Mouse (Mus musculus): ENCODE measurements around the gene Cybrd1. TPM values are rescaled to one million over a fixed set of nuclear protein-coding genes. Genes with fewer than 3 reads are reported as not detected.

Cybrd1 gene
- polyA plus RNA-seq, 2 experiments, result 0.38 to 0.90 TPM

DNA sequence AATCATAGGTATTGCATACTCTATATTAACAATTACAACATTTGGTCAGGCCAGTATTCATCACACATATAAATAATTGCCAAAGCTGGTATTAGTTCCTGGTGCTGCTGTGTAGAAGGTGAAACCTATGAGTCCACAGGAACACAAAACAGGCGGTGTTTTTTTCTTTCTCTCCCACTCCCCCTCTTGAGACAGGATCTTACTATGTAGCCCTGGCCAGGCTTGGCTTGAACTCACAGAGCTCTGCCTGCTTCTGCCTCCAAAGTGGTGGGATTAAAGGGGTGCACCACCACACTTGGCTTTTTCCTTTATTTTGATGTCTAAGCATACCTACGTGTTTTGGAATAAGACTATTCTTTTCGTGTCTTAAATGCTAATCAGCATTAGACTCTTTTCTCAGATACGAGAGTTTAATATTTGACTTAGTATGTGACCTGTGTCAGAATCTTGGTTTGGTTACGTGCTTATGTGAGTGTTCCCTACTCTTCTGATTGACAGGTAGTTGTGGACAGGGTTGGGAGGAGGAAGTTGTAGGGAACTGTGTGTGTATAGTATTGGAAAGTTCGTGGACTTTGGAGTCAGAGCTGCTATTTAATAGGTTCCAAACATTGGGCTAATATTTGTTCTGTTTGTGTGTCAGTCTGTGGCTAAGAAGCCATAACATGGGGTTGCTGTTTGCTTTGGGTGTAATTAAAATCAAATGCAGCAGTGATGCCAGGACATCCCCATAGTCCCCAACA, 34.1 kb upstream of the Cybrd1 start:
- no peaks in the 10 kb centered on the region for H3K9me3 ChIP-seq (ENCODE audit: control insufficient read depth, low read length)
- H3K4me3 ChIP-seq (ENCODE audit: insufficient read depth in 1 of 2, low read depth in 2 of 2, low read length in 2 of 2), result no peak overlapping the region
- WGBS (ENCODE audit: insufficient replicate concordance), result 72% methylated on average over 6 of the region's 6 CpGs
- H3K27ac ChIP-seq, result no peak overlapping the region
- H3K36me3 ChIP-seq (replicated peaks; ENCODE audit: control insufficient read depth, insufficient read depth, low read depth), result no peaks in the 10 kb centered on the region; the same call in none of the 2 replicates
- H3K9ac ChIP-seq (replicated peaks), result no peak overlapping the region
- H3K4me1 ChIP-seq (replicated peaks; ENCODE audit: control insufficient read depth in 2 of 2, insufficient read depth in 2 of 2, low read length in 1 of 2), result peaks cover 0 to 5% of the 10 kb centered on the region in 2 experiments; a peak in 2 of 4 replicates
- no peaks in the 10 kb centered on the region for H3K27me3 ChIP-seq (ENCODE audit: control insufficient read depth, insufficient read depth, low read length)
- TF ChIP-seq CTCF (IDR thresholded peaks at IDR 0.05; ENCODE audit: low read depth), result no peak
- no peak for TF ChIP-seq EP300 (IDR thresholded peaks at IDR 0.05; ENCODE audit: low read depth)
- DNase-seq (ENCODE audit: low read depth in 3 of 3, low spot score in 3 of 3), result no peak
- H3K4me2 ChIP-seq (ENCODE audit: low read depth), result no peak overlapping the region
- ATAC-seq (ENCODE audit: insufficient read depth), result peak; percentile 65; the same call in 1 of the 2 replicates

DNA sequence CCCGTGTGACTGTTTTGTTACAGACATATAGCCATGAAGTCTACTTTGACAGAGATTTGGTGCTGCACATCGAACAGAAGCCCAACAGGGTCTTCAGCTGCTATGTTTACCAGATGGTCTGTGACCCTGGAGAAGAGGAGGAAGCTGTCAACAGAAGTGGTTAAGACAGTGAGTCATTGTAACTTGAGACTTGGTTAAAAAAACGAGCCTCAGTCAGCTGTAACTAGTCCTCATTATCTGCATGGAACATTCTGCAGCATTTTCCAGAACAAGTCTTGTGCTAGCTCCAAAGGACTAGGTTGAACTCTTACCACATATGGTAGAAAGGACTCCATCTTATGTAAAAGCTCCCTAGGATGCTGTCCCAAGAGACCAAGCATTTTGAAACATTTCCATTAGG, 28.0 kb upstream of the Cybrd1 start:
- 53% methylated on average over 3 of the region's 3 CpGs for WGBS (ENCODE audit: insufficient replicate concordance)
- H3K36me3 ChIP-seq (replicated peaks; ENCODE audit: control insufficient read depth, insufficient read depth, low read depth), result peaks cover 3% of the 10 kb centered on the region
- TF ChIP-seq CTCF (IDR thresholded peaks at IDR 0.05; ENCODE audit: low read depth) (no peak), EP300 (IDR thresholded peaks at IDR 0.05; ENCODE audit: low read depth) (no peak)

DNA sequence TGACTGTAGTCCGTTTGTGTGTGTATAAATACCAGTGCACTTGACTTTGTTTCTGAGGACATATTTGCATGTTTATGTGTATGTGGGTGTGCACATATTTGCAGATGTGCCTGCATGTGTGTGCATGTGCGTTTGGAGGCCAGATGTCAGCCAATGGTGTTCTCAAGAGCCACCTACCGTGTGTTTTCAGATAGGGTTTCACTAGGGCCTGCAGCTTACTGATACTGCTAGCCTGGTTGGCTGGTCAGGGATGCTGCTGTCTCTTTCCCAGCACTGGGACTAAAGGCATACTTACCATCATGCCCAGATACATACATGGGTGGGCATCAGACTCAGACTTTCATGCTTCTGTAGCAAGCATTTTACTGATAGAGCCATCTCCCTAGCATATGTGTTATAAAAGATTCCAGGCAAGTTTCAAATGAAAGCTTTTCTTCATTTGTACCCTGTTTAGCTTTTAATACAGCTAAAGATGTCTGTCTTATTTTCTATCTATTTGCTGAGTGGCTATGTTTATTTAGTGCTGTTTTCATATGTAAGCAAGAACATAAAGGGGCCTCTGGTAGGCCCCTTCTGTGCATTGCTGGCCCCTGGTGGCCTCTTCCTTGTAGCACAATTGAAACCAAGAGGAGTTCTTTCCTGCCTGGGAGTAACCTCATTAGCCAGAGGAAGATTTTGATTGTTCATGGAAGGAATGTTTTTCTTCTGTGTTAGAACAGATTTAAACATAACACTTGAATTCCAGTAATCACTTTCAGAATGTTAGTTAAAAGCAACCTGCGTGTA, 26.9 kb upstream of the Cybrd1 start:
- DNase-seq (ENCODE audit: low read depth in 3 of 3, low spot score in 3 of 3) (peak; percentile 67 to 76 (median 72)), ATAC-seq (ENCODE audit: insufficient read depth) (peak; percentile 96)
- 57% methylated on average over 4 of the region's 4 CpGs for WGBS (ENCODE audit: insufficient replicate concordance)
- peak; percentile 83 for TF ChIP-seq EP300 (IDR thresholded peaks at IDR 0.05; ENCODE audit: low read depth)
- TF ChIP-seq CTCF (IDR thresholded peaks at IDR 0.05; ENCODE audit: low read depth), result peak; percentile 51; the same call in 1 of the 2 replicates
- Histone ChIP-seq H3K4me3 (ENCODE audit: insufficient read depth in 1 of 2, low read depth in 2 of 2, low read length in 2 of 2) (no peak overlapping the region), H3K4me1 (replicated peaks; ENCODE audit: control insufficient read depth in 2 of 2, insufficient read depth in 2 of 2, low read length in 1 of 2) (peaks cover 9 to 17% of the 10 kb centered on the region in 2 experiments), H3K9ac (replicated peaks) (no peak overlapping the region), H3K27ac (peak overlapping the region; percentile 64), H3K4me2 (ENCODE audit: low read depth) (peak overlapping the region; percentile 16; the same call in 1 of the 2 replicates), H3K27me3 (ENCODE audit: control insufficient read depth, insufficient read depth, low read length) (no peaks in the 10 kb centered on the region), H3K9me3 (ENCODE audit: control insufficient read depth, low read length) (no peaks in the 10 kb centered on the region), H3K36me3 (replicated peaks; ENCODE audit: control insufficient read depth, insufficient read depth, low read depth) (peaks cover 3% of the 10 kb centered on the region)

More for the DNA sequence above, 28.0 kb upstream of the Cybrd1 start:
- DNase-seq (ENCODE audit: low read depth in 3 of 3, low spot score in 3 of 3), result no peak
- H3K9me3 ChIP-seq (ENCODE audit: control insufficient read depth, low read length), result no peaks in the 10 kb centered on the region
- H3K4me1 ChIP-seq (replicated peaks; ENCODE audit: control insufficient read depth in 2 of 2, insufficient read depth in 2 of 2, low read length in 1 of 2), result peaks cover 8 to 17% of the 10 kb centered on the region in 2 experiments
- no peaks in the 10 kb centered on the region for H3K27me3 ChIP-seq (ENCODE audit: control insufficient read depth, insufficient read depth, low read length)
- no peak overlapping the region for H3K4me2 ChIP-seq (ENCODE audit: low read depth)
- no peak overlapping the region for H3K27ac ChIP-seq
- no peak overlapping the region for H3K9ac ChIP-seq (replicated peaks)
- ATAC-seq (ENCODE audit: insufficient read depth), result no peak
- no peak overlapping the region for H3K4me3 ChIP-seq (ENCODE audit: insufficient read depth in 1 of 2, low read depth in 2 of 2, low read length in 2 of 2)

GRCm38 (mm10) chr2:71096170-71096569, 21.6 kb upstream of the Cybrd1 start:
- Histone ChIP-seq H3K9me3 (ENCODE audit: control insufficient read depth, low read length) (no peaks in the 10 kb centered on the region), H3K36me3 (replicated peaks; ENCODE audit: control insufficient read depth, insufficient read depth, low read depth) (no peaks in the 10 kb centered on the region; the same call in 1 of the 2 replicates), H3K4me2 (ENCODE audit: low read depth) (no peak overlapping the region), H3K4me3 (ENCODE audit: insufficient read depth in 1 of 2, low read depth in 2 of 2, low read length in 2 of 2) (no peak overlapping the region), H3K4me1 (replicated peaks; ENCODE audit: control insufficient read depth in 2 of 2, insufficient read depth in 2 of 2, low read length in 1 of 2) (peaks cover 5 to 12% of the 10 kb centered on the region in 2 experiments), H3K27ac (no peak overlapping the region), H3K9ac (replicated peaks) (no peak overlapping the region), H3K27me3 (ENCODE audit: control insufficient read depth, insufficient read depth, low read length) (no peaks in the 10 kb centered on the region)
- DNase-seq (ENCODE audit: low read depth in 3 of 3, low spot score in 3 of 3), result peak; percentile 60 to 74 (median 65)
- WGBS (ENCODE audit: insufficient replicate concordance), result 10% methylated on average over 7 of the region's 7 CpGs
- ATAC-seq (ENCODE audit: insufficient read depth), result peak; percentile 91
- no peak for TF ChIP-seq CTCF (IDR thresholded peaks at IDR 0.05; ENCODE audit: low read depth)
- peak; percentile 72 for TF ChIP-seq EP300 (IDR thresholded peaks at IDR 0.05; ENCODE audit: low read depth)

All from liver, embryonic 14.5 days (tissue).